Mouse (Mus musculus): ENCODE data around the gene Pdzk1ip1. TPM values are rescaled to one million over a fixed set of nuclear protein-coding genes. Genes with fewer than 3 reads are reported as not detected.
A peak's percentile ranks its signal among the peaks of the same experiment; 100 is the strongest.

Pdzk1ip1 gene
- total and polyA plus RNA-seq, 3 experiments = 0.21 to 19.8 (median 3.0) TPM

GRCm38 (mm10) chr4:115058871-115059590, 29.5 kb upstream of the Pdzk1ip1 start:
- ATAC-seq (ENCODE audit: extremely low read depth, insufficient number of reproducible peaks, low FRiP score, poor library complexity, severe bottlenecking) = 0 out of 2 replicates have a peak, but pooled peaks have one; percentile 4
- TF ChIP-seq POLR2AphosphoS5 (IDR thresholded peaks at IDR 0.05; ENCODE audit: insufficient replicate concordance, low read depth, low read length) (no peak), TAL1 (conservative IDR thresholded peaks at IDR 0.05; ENCODE audit: low read depth, low read length) (no peak), CTCF (IDR thresholded peaks at IDR 0.05; ENCODE audit: low read depth, low read length) (no peak), GATA2 (IDR thresholded peaks at IDR 0.05; ENCODE audit: borderline replicate concordance, low read depth, low read length) (no peak), GATA1 (IDR thresholded peaks at IDR 0.05; ENCODE audit: borderline replicate concordance, low read length) (no peak)
- Histone ChIP-seq H3K27me3 (ENCODE audit: insufficient read depth, low read length) (no peaks in the 10 kb centered on the region), H3K4me3 (ENCODE audit: low read depth, low read length) (peak overlapping the region; percentile 93), H3K9me3 (replicated peaks) (no peaks in the 10 kb centered on the region), H3K4me1 (ENCODE audit: insufficient read depth, low read depth, low read length) (peaks cover 51% of the 10 kb centered on the region), H3K36me3 (replicated peaks) (peaks cover 35% of the 10 kb centered on the region)
- no peak for DNase-seq (ENCODE audit: low spot score)

- TF ChIP-seq GATA1 (IDR thresholded peaks at IDR 0.05; ENCODE audit: borderline replicate concordance, low read length) (no peak), GATA2 (IDR thresholded peaks at IDR 0.05; ENCODE audit: borderline replicate concordance, low read depth, low read length) (no peak), CTCF (IDR thresholded peaks at IDR 0.05; ENCODE audit: low read depth, low read length) (no peak), TAL1 (conservative IDR thresholded peaks at IDR 0.05; ENCODE audit: low read depth, low read length) (no peak), POLR2AphosphoS5 (IDR thresholded peaks at IDR 0.05; ENCODE audit: insufficient replicate concordance, low read depth, low read length) (no peak)
- H3K4me3 ChIP-seq (ENCODE audit: low read depth, low read length) = peak overlapping the region; percentile 93
- no peaks in the 10 kb centered on the region for H3K27me3 ChIP-seq (ENCODE audit: insufficient read depth, low read length)
- no peak for DNase-seq (ENCODE audit: low spot score)
- H3K9me3 ChIP-seq (replicated peaks) = no peaks in the 10 kb centered on the region
- no peak for ATAC-seq (ENCODE audit: extremely low read depth, insufficient number of reproducible peaks, low FRiP score, poor library complexity, severe bottlenecking)
- peaks cover 51% of the 10 kb centered on the region for H3K4me1 ChIP-seq (ENCODE audit: insufficient read depth, low read depth, low read length)
- peaks cover 43% of the 10 kb centered on the region for H3K36me3 ChIP-seq (replicated peaks)
Measured at GRCm38 (mm10) chr4:115059871-115060270, 28.6 kb upstream of the Pdzk1ip1 start.

GRCm38 (mm10) chr4:115060753-115061152, 27.8 kb upstream of the Pdzk1ip1 start:
- peaks cover 51% of the 10 kb centered on the region for H3K4me1 ChIP-seq (ENCODE audit: insufficient read depth, low read depth, low read length)
- no peaks in the 10 kb centered on the region for H3K9me3 ChIP-seq (replicated peaks)
- H3K36me3 ChIP-seq (replicated peaks) = peaks cover 52% of the 10 kb centered on the region
- H3K27me3 ChIP-seq (ENCODE audit: insufficient read depth, low read length) = no peaks in the 10 kb centered on the region
- no peak for ATAC-seq (ENCODE audit: extremely low read depth, insufficient number of reproducible peaks, low FRiP score, poor library complexity, severe bottlenecking)
- no peak for DNase-seq (ENCODE audit: low spot score)
- TF ChIP-seq CTCF (IDR thresholded peaks at IDR 0.05; ENCODE audit: low read depth, low read length) (no peak), GATA1 (IDR thresholded peaks at IDR 0.05; ENCODE audit: borderline replicate concordance, low read length) (no peak), TAL1 (conservative IDR thresholded peaks at IDR 0.05; ENCODE audit: low read depth, low read length) (no peak), POLR2AphosphoS5 (IDR thresholded peaks at IDR 0.05; ENCODE audit: insufficient replicate concordance, low read depth, low read length) (no peak), GATA2 (IDR thresholded peaks at IDR 0.05; ENCODE audit: borderline replicate concordance, low read depth, low read length) (no peak)
- peak overlapping the region; percentile 93 for H3K4me3 ChIP-seq (ENCODE audit: low read depth, low read length)

- ATAC-seq (ENCODE audit: extremely low read depth, insufficient number of reproducible peaks, low FRiP score, poor library complexity, severe bottlenecking) (peak; percentile 41), DNase-seq (ENCODE audit: low spot score) (no peak)
- no peaks in the 10 kb centered on the region for H3K27me3 ChIP-seq (ENCODE audit: insufficient read depth, low read length)
- H3K9me3 ChIP-seq (replicated peaks) = no peaks in the 10 kb centered on the region
- H3K4me1 ChIP-seq (ENCODE audit: insufficient read depth, low read depth, low read length) = peaks cover 61% of the 10 kb centered on the region
- H3K4me3 ChIP-seq (ENCODE audit: low read depth, low read length) = peak overlapping the region; percentile 80
- TF ChIP-seq TAL1 (conservative IDR thresholded peaks at IDR 0.05; ENCODE audit: low read depth, low read length) = no peak
- 0 out of 2 replicates have a peak, but pooled peaks have one; percentile 34 for TF ChIP-seq POLR2AphosphoS5 (IDR thresholded peaks at IDR 0.05; ENCODE audit: insufficient replicate concordance, low read depth, low read length)
- TF ChIP-seq GATA2 (IDR thresholded peaks at IDR 0.05; ENCODE audit: borderline replicate concordance, low read depth, low read length) = no peak
- TF ChIP-seq CTCF (IDR thresholded peaks at IDR 0.05; ENCODE audit: low read depth, low read length) = no peak
- no peak for TF ChIP-seq GATA1 (IDR thresholded peaks at IDR 0.05; ENCODE audit: borderline replicate concordance, low read length)
- H3K36me3 ChIP-seq (replicated peaks) = peaks cover 69% of the 10 kb centered on the region
Measured at GRCm38 (mm10) chr4:115062540-115062874, 26.0 kb upstream of the Pdzk1ip1 start.

- Histone ChIP-seq H3K36me3 (replicated peaks) (peaks cover 74% of the 10 kb centered on the region), H3K9me3 (replicated peaks) (no peaks in the 10 kb centered on the region), H3K4me1 (ENCODE audit: insufficient read depth, low read depth, low read length) (peaks cover 66% of the 10 kb centered on the region), H3K27me3 (ENCODE audit: insufficient read depth, low read length) (no peaks in the 10 kb centered on the region), H3K4me3 (ENCODE audit: low read depth, low read length) (peak overlapping the region; percentile 80)
- TF ChIP-seq POLR2AphosphoS5 (IDR thresholded peaks at IDR 0.05; ENCODE audit: insufficient replicate concordance, low read depth, low read length) (no peak), GATA2 (IDR thresholded peaks at IDR 0.05; ENCODE audit: borderline replicate concordance, low read depth, low read length) (no peak), GATA1 (IDR thresholded peaks at IDR 0.05; ENCODE audit: borderline replicate concordance, low read length) (no peak), TAL1 (conservative IDR thresholded peaks at IDR 0.05; ENCODE audit: low read depth, low read length) (no peak), CTCF (IDR thresholded peaks at IDR 0.05; ENCODE audit: low read depth, low read length) (no peak)
- DNase-seq (ENCODE audit: low spot score) (no peak), ATAC-seq (ENCODE audit: extremely low read depth, insufficient number of reproducible peaks, low FRiP score, poor library complexity, severe bottlenecking) (peak; percentile 2; the same call in 1 of the 2 replicates)
Measured at GRCm38 (mm10) chr4:115062875-115063517, 25.5 kb upstream of the Pdzk1ip1 start.
